Mouse (Mus musculus): ENCODE data around the gene Ptger4. TPM values are rescaled to one million over a fixed set of nuclear protein-coding genes. Genes with fewer than 3 reads are reported as not detected.
"Not testable (repeated sequence)": the region's sequence is repeated elsewhere in the genome, so short reads cannot be mapped to it uniquely, and the experiment has no call there.

The Ptger4 gene
- total RNA-seq, 1 experiment from 2014 or later = 24.5 TPM

DNA sequence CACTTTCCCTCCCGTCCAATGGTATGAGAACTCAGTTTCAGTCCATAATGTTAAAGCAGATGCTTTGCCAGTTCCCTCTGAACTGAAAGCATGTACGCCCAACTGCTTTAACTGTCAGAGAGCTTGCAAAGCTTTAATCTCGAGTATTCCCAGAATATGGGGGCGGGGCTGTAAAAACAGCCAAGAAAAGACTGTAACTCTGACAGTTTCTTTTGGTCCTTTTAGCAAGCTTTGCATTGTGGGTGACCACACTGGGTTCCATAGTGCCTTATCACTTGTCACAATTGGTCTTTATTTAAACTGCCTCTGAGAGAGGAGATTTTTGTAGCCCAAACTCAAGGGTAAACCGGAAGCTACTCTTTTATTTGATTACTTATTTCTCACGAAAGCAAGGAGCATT lies 4.1 kb downstream of the Ptger4 start:
- no peak for ATAC-seq (replicated peaks; ENCODE audit: insufficient number of reproducible peaks, low FRiP score, low TSS enrichment, poor library complexity, severe bottlenecking)

DNA sequence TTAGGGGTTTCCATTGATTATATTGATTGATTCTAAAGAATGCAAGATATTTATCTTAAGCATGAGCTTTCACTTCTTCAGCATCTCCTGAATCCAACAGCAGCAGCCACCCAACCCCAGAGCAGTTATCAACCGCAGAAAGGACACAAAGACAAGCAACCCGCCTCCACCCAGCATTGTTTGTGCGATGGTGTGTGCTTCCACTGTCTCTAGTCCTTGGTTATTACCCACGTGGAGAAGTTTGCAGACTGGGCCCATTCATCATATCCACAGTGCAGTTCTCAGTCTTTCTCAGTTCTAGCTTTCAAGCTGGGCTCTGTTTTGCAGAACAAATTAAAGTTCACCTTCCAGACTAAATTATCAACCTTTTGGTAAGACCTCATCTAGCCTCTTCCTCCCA lies 4.6 kb downstream of the Ptger4 start:
- ATAC-seq (replicated peaks; ENCODE audit: insufficient number of reproducible peaks, low FRiP score, low TSS enrichment, poor library complexity, severe bottlenecking) = no peak

DNA sequence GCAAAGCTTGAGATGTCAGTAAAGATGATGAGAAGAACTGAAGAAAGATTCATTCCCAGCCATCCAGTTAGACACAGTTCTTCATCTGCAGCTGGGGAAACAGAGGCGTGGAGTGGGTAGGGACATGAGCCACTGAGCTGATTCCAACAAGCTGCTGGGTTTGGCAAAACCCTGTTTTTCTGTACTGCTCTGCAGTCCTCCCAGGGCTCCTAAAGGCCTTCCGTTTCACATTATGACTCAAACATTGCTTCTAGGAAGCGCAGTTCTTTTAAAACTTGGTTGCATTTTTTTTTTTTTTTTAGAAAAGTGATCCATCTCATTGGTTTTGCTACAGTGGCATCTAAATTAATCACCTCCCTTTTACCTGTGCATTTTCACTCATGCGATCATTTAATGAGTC lies 5.4 kb downstream of the Ptger4 start:
- ATAC-seq (replicated peaks; ENCODE audit: insufficient number of reproducible peaks, low FRiP score, low TSS enrichment, poor library complexity, severe bottlenecking) = no peak

DNA sequence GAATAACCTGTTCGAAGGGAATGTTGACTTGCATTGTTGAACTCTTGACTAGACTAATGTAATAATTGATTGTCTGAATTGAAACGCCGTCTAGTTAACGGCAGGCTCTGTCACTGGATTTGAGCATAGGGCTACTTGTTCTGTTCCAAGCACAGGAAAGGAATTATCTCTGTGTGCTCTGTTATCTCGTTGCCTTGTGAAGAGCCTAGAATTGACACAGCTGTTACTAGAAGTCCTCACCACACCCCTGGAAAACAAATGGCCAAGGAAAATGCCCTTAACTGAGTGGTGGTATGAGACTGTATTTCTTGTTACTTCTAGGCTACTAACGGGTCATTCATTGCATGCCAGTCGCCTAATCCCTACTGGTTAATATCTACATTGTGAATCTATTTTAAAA lies 5.9 kb downstream of the Ptger4 start:
- no peak for ATAC-seq (replicated peaks; ENCODE audit: insufficient number of reproducible peaks, low FRiP score, low TSS enrichment, poor library complexity, severe bottlenecking)

DNA sequence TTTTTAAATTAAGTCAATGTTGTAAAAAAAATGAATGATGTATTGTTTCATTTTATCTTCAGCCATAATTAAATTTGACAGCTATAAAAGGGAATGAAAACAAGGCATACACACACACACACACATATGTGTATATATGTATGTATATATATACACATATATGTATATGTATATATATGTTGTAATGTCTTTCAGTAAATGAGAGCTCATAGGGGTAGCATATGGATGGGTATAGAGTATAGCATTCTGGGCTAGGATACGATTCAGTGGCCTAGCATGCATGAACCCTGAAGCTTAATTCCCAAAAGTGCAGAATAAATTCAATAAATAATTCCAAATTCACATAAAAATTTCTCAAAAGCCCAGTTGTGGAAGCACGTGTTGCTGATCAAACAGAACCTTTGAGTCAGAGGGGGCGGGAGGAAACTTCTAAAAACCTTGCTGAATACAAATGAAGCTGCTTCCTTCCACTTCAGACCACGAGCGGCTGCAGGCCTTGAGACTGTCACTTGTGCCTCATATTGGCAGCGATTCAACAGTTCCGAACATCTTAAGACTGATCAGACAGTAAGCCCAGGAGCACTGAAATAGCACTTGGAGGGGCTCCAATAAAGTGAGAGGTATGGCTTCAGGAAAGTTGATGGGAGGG lies 6.9 kb downstream of the Ptger4 start:
- ATAC-seq (replicated peaks; ENCODE audit: insufficient number of reproducible peaks, low FRiP score, low TSS enrichment, poor library complexity, severe bottlenecking) = no peak

DNA sequence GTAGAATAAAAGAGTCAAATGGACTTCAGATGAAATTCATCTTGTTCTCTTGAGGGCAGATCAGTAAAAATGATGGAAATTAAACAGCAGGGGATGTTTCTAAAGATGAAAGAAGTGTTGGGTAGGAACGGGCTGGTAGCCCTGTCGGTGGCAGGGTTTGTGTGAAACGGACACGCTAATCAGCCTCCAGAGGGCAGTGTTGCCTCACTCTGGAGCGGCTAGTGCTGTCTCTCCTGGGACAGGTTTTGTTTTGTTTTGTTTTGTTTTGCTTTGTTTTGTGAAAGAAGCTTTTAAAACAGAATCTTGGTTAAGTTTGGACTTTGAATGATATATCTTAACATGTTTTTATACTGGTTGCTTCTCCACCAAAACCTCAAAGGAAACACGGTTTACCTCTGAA lies 7.4 kb downstream of the Ptger4 start:
- ATAC-seq (replicated peaks; ENCODE audit: insufficient number of reproducible peaks, low FRiP score, low TSS enrichment, poor library complexity, severe bottlenecking) = peak; percentile 74

DNA sequence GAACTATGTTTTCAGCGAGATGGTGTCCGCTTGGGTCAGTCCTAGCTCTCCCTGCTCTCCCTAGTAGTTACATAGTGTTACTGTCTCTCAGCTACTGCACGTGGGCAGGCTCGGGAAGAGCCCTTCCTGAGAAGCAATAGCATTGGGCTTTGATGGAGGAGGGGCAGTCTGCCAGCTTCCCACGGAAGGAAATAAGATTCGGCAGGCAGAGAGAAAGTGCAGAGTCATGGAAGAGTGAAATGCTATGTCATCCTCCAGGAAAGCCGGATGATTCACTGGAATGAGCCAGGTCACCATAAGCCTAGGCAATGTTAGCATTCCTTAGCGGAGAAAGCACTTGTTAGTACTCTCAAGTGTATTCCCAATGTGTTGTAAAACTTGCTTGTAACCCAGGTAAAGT lies 8.5 kb downstream of the Ptger4 start:
- ATAC-seq (replicated peaks; ENCODE audit: insufficient number of reproducible peaks, low FRiP score, low TSS enrichment, poor library complexity, severe bottlenecking) = no peak

DNA sequence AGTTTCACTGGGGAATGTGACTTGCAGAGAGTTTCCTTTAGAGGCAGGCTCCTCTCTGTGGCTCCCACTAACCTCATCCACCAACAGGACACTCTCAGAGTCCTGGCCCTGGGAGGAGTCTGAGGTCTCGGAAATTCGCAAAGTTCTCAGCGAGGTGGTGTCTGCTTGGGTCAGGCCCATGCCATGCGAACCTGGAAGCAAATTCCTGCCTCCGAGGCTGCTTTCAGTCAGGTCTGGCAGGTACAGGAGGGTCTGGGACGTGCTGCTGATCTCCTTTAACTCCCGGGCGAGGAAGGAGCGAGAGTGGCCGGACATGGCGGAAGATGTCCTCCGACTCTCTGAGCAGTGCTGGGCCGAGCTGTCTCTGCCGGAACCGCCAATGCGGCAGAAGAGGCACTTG lies 9.3 kb downstream of the Ptger4 start:
- no peak for ATAC-seq (replicated peaks; ENCODE audit: insufficient number of reproducible peaks, low FRiP score, low TSS enrichment, poor library complexity, severe bottlenecking)

DNA sequence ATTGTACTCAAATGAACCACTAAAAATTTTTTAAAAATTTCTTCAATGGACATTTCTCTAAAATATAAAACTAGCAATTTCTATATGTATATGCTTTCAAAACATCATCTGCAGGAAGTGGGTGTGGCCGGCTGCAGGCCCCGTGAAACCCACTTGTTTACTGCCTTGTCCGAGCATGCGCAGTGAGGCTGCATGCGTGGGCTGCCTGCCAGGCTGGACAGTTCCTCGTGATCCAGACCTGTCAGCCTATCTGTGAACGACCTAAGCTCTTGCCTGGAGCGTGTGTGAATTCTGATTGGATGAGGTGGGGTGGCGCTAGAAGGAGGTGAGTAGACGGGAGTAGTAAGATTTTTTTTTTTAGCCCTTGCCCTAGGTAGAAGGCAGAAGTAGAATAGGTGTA lies 13.2 kb downstream of the Ptger4 start:
- ATAC-seq (replicated peaks; ENCODE audit: insufficient number of reproducible peaks, low FRiP score, low TSS enrichment, poor library complexity, severe bottlenecking) = not testable (repeated sequence)

DNA sequence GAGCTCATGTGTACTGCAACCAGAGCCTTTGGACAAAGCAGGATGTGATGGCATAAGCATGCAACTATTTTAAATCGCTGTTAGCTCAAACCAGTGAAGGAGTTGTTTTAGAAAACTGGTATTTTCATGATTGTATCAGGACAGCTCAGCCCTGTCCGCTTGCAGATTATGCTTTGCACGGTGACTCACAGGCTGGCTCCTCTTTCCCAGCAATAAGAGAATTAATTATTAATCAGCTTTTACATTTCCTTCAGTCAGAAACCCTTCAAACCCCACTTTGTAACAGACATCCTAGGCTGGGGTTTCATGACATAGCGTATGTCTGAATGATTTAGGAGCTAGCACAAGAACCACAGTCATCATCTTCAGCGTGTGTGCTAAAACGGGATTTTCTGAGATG lies 23.5 kb downstream of the Ptger4 start:
- no peak for ATAC-seq (replicated peaks; ENCODE audit: insufficient number of reproducible peaks, low FRiP score, low TSS enrichment, poor library complexity, severe bottlenecking)

DNA sequence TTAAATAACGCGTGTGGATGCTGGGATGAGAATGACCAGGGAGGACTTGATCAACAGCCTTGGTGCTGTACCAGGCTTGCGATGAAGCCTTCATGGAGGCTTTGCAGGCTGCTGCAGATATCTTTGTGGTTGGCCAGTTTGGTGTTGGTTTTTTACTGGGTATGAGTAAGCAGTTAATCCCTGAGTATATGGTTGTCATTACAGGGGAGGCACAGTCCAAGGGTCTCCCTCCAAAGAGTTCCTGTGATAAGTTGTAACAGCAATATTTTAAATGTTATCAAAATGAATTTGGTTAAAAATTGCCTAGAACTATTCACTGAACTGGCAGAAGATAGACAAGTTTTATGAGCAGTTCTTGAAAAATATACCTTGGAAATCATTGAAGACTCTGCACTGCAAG lies 34.9 kb downstream of the Ptger4 start:
- ATAC-seq (replicated peaks; ENCODE audit: insufficient number of reproducible peaks, low FRiP score, low TSS enrichment, poor library complexity, severe bottlenecking) = no peak

DNA sequence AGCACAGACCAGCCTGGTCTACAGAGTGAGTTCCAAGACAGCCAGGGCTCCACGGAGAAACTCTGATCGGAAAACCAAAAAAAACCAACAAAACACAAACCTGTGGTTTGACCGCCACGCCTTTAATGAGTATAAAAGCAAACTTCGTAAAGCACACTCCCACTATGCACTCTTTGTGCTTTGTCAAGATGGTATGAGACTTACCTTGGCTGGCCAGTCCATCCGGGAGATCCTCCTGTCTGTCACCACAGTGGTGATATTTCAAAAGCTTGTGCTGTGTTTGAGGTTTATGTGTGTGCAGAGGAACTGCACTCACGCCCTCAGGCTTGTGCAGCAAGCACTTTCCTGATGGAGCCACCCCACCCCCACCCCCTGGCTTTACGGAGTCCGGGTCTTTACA lies 38.8 kb downstream of the Ptger4 start:
- no peak for ATAC-seq (replicated peaks; ENCODE audit: insufficient number of reproducible peaks, low FRiP score, low TSS enrichment, poor library complexity, severe bottlenecking)

DNA sequence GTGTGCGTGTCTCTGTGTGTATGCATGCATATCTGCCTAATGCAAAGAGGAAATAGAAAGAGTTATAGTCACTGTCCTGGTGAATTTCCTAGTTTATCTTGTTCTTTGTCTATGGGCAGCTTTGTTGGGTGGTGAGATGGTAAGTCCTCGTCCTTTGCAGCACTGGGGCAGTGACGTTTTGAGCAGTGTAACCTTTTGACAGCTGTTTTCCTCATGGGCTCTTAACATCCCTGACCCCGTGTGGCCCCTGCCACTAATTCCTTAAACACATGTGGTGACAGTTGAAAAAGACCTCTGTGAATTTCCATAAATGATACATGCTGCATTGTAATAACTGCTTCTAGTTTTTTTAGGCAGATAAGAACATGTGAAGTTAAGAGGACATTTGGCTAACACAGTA lies 47.3 kb downstream of the Ptger4 start:
- no peak for ATAC-seq (replicated peaks; ENCODE audit: insufficient number of reproducible peaks, low FRiP score, low TSS enrichment, poor library complexity, severe bottlenecking)

DNA sequence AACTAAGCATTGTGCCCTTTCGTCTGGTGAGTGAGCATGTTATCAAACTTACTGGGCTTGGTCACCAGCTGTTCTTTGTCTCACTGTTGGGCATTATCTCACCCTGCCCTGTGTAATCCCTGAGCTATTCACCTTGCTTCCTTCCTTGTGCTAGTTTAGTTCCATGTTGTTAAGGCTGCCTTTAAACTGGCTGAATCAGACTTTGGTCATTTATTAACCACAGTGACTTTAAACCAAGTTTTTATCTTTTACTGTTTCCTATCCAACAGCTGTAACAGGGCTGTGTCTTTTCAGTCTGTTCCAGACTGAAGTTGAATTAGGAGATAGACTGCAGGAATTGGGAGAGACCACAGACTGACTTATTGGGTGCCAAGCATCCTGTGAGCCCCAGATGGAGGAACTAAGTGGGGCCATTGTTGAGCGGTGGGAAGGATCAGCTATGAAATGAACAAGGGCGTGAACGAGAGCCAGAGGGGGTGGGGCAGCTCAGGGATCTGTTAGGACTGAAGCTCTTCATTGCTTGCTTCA lies 47.9 kb downstream of the Ptger4 start:
- no peak for ATAC-seq (replicated peaks; ENCODE audit: insufficient number of reproducible peaks, low FRiP score, low TSS enrichment, poor library complexity, severe bottlenecking)

DNA sequence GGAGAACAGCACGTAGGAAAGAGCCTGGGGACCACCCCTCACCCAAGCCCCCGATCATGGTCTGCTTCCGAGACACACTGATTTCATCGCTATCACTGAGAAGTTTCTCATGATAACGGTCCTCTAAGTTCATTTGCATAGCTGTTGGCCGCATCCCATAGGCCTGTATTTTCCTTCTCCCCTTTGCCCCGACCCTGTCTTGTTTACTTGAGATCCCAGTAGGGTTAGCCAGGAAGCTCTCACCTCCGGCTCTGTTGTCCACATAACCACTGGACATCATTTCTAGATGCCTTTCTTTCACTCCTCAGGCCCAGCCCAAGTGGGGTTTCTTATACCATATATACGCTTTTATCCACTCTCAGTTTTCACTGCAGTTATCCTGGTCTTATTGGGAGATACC lies 49.1 kb downstream of the Ptger4 start:
- no peak for ATAC-seq (replicated peaks; ENCODE audit: insufficient number of reproducible peaks, low FRiP score, low TSS enrichment, poor library complexity, severe bottlenecking)

DNA sequence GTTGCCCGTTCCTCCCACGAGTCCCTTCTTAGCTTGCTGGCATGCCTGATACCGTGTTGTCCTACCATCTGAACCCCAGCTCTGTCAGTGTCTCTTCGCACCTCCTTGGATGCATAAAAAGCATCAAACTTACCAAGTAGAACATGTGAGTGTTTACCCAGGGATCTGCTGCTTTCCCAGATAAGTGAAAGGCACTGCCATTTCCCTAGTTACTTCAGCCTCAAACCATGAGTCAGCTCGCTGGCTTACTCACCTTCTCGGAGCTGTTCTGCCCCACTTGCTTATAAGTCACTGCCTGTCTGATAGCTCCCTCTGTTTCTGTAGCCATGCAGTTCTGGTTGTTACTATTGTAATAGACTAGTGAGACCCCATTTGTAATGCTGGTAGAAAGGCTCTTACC lies 49.5 kb downstream of the Ptger4 start:
- ATAC-seq (replicated peaks; ENCODE audit: insufficient number of reproducible peaks, low FRiP score, low TSS enrichment, poor library complexity, severe bottlenecking) = no peak

DNA sequence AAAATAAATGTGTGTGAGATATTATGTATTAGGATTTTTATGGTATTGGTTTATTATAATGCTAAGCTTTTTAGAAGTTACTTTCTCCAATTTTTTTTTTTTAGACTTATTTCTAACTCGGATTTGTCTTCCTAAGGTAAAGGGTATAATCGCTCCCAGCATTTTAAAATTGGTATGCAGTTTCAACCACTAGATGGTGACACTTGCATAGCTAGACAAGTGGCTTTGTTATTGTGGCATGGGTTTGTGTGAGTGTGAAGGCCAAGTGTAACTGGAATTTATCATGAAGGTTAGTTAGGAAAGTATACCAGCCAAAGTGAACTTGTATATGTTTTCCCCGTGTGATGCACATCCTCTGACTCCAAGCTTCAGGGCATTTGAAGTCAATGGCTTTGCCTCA lies 50.2 kb downstream of the Ptger4 start:
- ATAC-seq (replicated peaks; ENCODE audit: insufficient number of reproducible peaks, low FRiP score, low TSS enrichment, poor library complexity, severe bottlenecking) = no peak

DNA sequence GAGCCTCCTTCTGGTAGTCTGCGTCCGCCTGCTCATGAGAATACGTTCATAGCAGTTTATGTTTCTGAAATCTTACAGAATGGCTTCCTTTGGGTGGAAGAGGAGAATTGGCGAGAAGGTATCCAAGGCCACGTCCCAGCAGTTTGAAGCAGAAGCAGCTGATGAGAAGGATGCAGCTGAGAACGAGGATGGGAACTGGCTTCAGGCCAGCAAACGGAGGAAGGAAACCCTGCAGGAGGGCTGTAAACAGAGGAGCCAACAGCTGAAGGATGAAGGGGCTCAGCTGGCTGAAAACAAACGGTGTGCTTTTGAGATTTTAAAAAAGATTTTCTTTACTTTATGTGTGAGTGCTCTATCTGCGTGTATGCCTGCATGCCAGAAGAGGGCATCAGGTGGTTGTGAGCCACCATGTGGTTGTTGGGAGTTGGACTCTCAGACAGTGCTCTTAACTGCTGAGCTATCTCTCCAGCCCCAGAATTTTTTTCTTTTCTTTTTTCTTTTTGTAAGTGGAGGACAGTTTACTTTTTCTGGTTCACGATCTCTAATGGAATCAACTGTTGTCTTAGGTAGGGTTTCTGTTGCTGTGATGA lies 54.4 kb downstream of the Ptger4 start:
- ATAC-seq (replicated peaks; ENCODE audit: insufficient number of reproducible peaks, low FRiP score, low TSS enrichment, poor library complexity, severe bottlenecking) = no peak

DNA sequence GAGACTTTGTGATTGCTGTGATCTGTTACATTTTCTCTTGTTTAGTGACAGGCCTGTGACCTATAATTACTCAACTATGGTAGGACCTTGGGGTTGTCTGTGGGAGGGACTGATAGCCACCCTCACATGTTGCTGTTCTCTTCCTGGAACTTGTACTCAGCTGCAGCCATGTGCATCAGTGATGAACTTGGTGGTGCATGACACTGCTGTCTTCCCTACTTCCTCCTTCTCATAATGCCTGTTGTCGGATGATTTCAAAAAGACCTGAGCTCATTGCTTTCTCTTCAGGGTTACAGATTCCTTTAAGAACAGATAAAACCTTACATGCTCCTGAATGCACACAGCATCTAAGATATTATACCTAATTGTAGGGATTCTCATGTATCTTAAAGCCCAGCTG lies 56.0 kb downstream of the Ptger4 start:
- peak; percentile 59; the same call in 1 of the 2 replicates for ATAC-seq (replicated peaks; ENCODE audit: insufficient number of reproducible peaks, low FRiP score, low TSS enrichment, poor library complexity, severe bottlenecking)

DNA sequence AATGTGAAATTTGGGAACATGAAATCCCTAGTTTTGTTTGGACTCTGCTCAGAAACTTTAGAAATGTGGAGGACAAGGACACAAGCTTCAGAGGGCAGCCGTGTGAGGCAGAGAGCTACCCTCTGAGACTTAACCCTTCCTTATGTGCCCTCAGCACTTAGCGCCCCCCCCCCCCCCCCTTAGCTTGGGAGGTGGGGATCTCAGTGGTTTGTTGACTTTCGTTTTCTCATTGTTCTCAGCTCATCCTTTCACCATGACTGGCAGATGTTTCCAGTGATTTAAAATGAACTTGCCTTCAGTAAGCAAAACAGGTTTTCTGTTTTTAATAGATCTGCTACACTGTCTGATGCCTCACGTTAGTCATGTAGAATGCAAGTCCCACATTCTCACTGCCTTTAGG lies 56.9 kb downstream of the Ptger4 start:
- no peak for ATAC-seq (replicated peaks; ENCODE audit: insufficient number of reproducible peaks, low FRiP score, low TSS enrichment, poor library complexity, severe bottlenecking)

DNA sequence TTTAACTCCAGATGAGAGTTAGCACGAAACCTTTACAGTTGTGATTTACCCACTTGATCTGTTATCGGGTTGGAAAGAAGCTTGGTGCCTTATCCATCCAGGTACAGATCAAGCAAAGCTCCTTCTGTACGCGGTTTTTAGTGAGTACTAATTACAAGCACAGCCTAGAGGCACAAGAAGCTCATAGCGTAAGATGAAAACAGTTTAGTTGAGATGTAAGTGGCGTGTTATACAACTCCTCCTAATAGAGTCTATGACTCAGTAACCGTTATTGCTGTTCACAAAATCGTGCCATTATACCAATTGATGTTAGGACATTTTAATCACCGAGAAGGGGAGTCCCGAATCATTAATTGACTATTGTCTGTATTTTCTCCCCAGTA lies 57.7 kb downstream of the Ptger4 start:
- ATAC-seq (replicated peaks; ENCODE audit: insufficient number of reproducible peaks, low FRiP score, low TSS enrichment, poor library complexity, severe bottlenecking) = no peak

All from monocyte, adult 5-6 weeks (primary cell).